Comparison of ENCODE assay signal across 8 mouse cellular contexts in genomic region chr12:26067866-26068684, GRCm38 (mm10).
DNase-seq lines count a peak whose midpoint lies in the region; ATAC-seq and TF ChIP-seq lines count a peak whose summit lies in the region.

No protein-coding gene starts in this region.

- 8% methylated on average over 24 of the region's 24 CpGs for WGBS in forebrain, embryonic 11.5 days
- WGBS in hindbrain, embryonic 12.5 days: 8% methylated on average over 24 of the region's 24 CpGs
- WGBS in limb, embryonic 15.5 days: 9% methylated on average over 24 of the region's 24 CpGs
- 7% methylated on average over 24 of the region's 24 CpGs for WGBS in midbrain, embryonic 14.5 days
- WGBS in stomach, postnatal 0 days: 15% methylated on average over 24 of the region's 24 CpGs

- peak overlapping the region; percentile 34 for H3K4me2 ChIP-seq in forebrain, embryonic 11.5 days (ENCODE audit: low read depth, low read length, severe bottlenecking)
- H3K4me2 ChIP-seq in hindbrain, embryonic 12.5 days (replicated peaks): peak overlapping the region; percentile 54
- peak overlapping the region; percentile 33 for H3K4me2 ChIP-seq in limb, embryonic 15.5 days
- peak overlapping the region; percentile 47 for H3K4me2 ChIP-seq in midbrain, embryonic 14.5 days (ENCODE audit: low read length)
- peak overlapping the region; percentile 41 for H3K4me2 ChIP-seq in stomach, postnatal 0 days (replicated peaks; ENCODE audit: low read depth)

- DNase-seq in right cerebral cortex, postnatal 14 days: peak; percentile 22
- no peak for DNase-seq in right cerebral cortex, adult 18-20 months
- peak; percentile 53 for DNase-seq in forebrain, embryonic 11.5 days (ENCODE audit: low spot score)
- DNase-seq in midbrain, embryonic 14.5 days: peak; percentile 50
- DNase-seq in stomach, postnatal 0 days (ENCODE audit: low spot score): peak; percentile 19

- TF ChIP-seq CTCF in stomach, postnatal 0 days (IDR thresholded peaks at IDR 0.05; ENCODE audit: low read depth): no peak

- H3K36me3 ChIP-seq in forebrain, embryonic 11.5 days (ENCODE audit: control insufficient read depth, insufficient read depth, low read length): no peaks in the 10 kb centered on the region
- H3K36me3 ChIP-seq in hindbrain, embryonic 12.5 days: no peaks in the 10 kb centered on the region
- no peaks in the 10 kb centered on the region for H3K36me3 ChIP-seq in limb, embryonic 15.5 days
- no peaks in the 10 kb centered on the region for H3K36me3 ChIP-seq in midbrain, embryonic 14.5 days (ENCODE audit: control insufficient read depth, insufficient read depth, low read length)
- no peaks in the 10 kb centered on the region for H3K36me3 ChIP-seq in stomach, postnatal 0 days (ENCODE audit: control insufficient read depth, insufficient read depth, low read length)

- no peaks in the 10 kb centered on the region for H3K9me3 ChIP-seq in forebrain, embryonic 11.5 days (ENCODE audit: control insufficient read depth, low read length)
- H3K9me3 ChIP-seq in hindbrain, embryonic 12.5 days (replicated peaks): no peaks in the 10 kb centered on the region
- H3K9me3 ChIP-seq in limb, embryonic 15.5 days: no peaks in the 10 kb centered on the region
- H3K9me3 ChIP-seq in midbrain, embryonic 14.5 days (ENCODE audit: control insufficient read depth, low read length): no peaks in the 10 kb centered on the region
- no peaks in the 10 kb centered on the region for H3K9me3 ChIP-seq in stomach, postnatal 0 days (ENCODE audit: control insufficient read depth, low read length)

- no peak for TF ChIP-seq EP300 in stomach, postnatal 0 days (optimal IDR thresholded peaks at IDR 0.05)

- peak overlapping the region; percentile 21; the same call in 1 of the 2 replicates for H3K9ac ChIP-seq in forebrain, embryonic 11.5 days (ENCODE audit: low read length)
- no peak overlapping the region for H3K9ac ChIP-seq in hindbrain, embryonic 12.5 days
- H3K9ac ChIP-seq in limb, embryonic 15.5 days: no peak overlapping the region
- H3K9ac ChIP-seq in midbrain, embryonic 14.5 days (replicated peaks; ENCODE audit: low read length): peak overlapping the region; percentile 24; the same call in 1 of the 2 replicates
- H3K9ac ChIP-seq in stomach, postnatal 0 days (ENCODE audit: low read length): peak overlapping the region; percentile 45; the same call in 1 of the 2 replicates

- H3K4me3 ChIP-seq in forebrain, embryonic 11.5 days (ENCODE audit: low read depth, low read length): peak overlapping the region; percentile 5; the same call in 1 of the 2 replicates
- H3K4me3 ChIP-seq in hindbrain, embryonic 12.5 days: peak overlapping the region; percentile 21
- H3K4me3 ChIP-seq in limb, embryonic 15.5 days: peak overlapping the region; percentile 9; the same call in 1 of the 2 replicates
- peak overlapping the region; percentile 11; the same call in 1 of the 2 replicates for H3K4me3 ChIP-seq in midbrain, embryonic 14.5 days (replicated peaks; ENCODE audit: low read depth, low read length)
- H3K4me3 ChIP-seq in stomach, postnatal 0 days (ENCODE audit: low read depth, low read length): no peak overlapping the region

- no peaks in the 10 kb centered on the region; the same call in 1 of the 2 replicates for H3K27me3 ChIP-seq in forebrain, embryonic 11.5 days (ENCODE audit: control insufficient read depth, insufficient read depth, low read length)
- peaks cover 4% of the 10 kb centered on the region for H3K27me3 ChIP-seq in hindbrain, embryonic 12.5 days
- peaks cover 25% of the 10 kb centered on the region for H3K27me3 ChIP-seq in limb, embryonic 15.5 days
- H3K27me3 ChIP-seq in midbrain, embryonic 14.5 days (ENCODE audit: control insufficient read depth, insufficient read depth, low read length): no peaks in the 10 kb centered on the region
- H3K27me3 ChIP-seq in stomach, postnatal 0 days (ENCODE audit: control insufficient read depth, insufficient read depth, low read length): no peaks in the 10 kb centered on the region

- ATAC-seq in forebrain, embryonic 11.5 days (replicated peaks; ENCODE audit: low FRiP score): no peak
- peak; percentile 48; the same call in 1 of the 2 replicates for ATAC-seq in hindbrain, embryonic 12.5 days (ENCODE audit: low FRiP score)
- ATAC-seq in limb, embryonic 15.5 days (ENCODE audit: insufficient number of reproducible peaks, low FRiP score, low TSS enrichment, low read depth): 0 out of 2 replicates have a peak, but pooled peaks have one; percentile 10
- no peak; the same call in 1 of the 2 replicates for ATAC-seq in midbrain, embryonic 14.5 days (ENCODE audit: low FRiP score, low TSS enrichment)
- no peak for ATAC-seq in stomach, postnatal 0 days (ENCODE audit: low FRiP score, low TSS enrichment)
- ATAC-seq in erythroid progenitor cell, adult 5-6 weeks (replicated peaks; ENCODE audit: low FRiP score, poor library complexity, severe bottlenecking): no peak

- H3K4me1 ChIP-seq in forebrain, embryonic 11.5 days (replicated peaks; ENCODE audit: control insufficient read depth, insufficient read depth, low read length): peaks cover 7% of the 10 kb centered on the region; the same call in 1 of the 2 replicates
- peaks cover 9% of the 10 kb centered on the region for H3K4me1 ChIP-seq in hindbrain, embryonic 12.5 days
- H3K4me1 ChIP-seq in limb, embryonic 15.5 days: peaks cover 13% of the 10 kb centered on the region
- peaks cover 10% of the 10 kb centered on the region for H3K4me1 ChIP-seq in midbrain, embryonic 14.5 days (ENCODE audit: control insufficient read depth, insufficient read depth, low read length)
- no peaks in the 10 kb centered on the region for H3K4me1 ChIP-seq in stomach, postnatal 0 days (replicated peaks; ENCODE audit: control insufficient read depth, insufficient read depth)

- no peak overlapping the region for H3K27ac ChIP-seq in forebrain, embryonic 11.5 days (ENCODE audit: low read depth, low read length)
- no peak overlapping the region for H3K27ac ChIP-seq in hindbrain, embryonic 12.5 days
- H3K27ac ChIP-seq in limb, embryonic 15.5 days: no peak overlapping the region
- no peak overlapping the region for H3K27ac ChIP-seq in midbrain, embryonic 14.5 days (replicated peaks; ENCODE audit: low read depth, low read length)
- H3K27ac ChIP-seq in stomach, postnatal 0 days (replicated peaks): no peak overlapping the region

Comparison
In these comparisons a context has a peak if more than half of its experiments do, and no peak if none do; other contexts are left out.
1. ATAC-seq: peak in hindbrain, embryonic 12.5 days (single experiment) and limb, embryonic 15.5 days (single experiment); none in forebrain, embryonic 11.5 days (single experiment), midbrain, embryonic 14.5 days (single experiment), stomach, postnatal 0 days (single experiment) and erythroid progenitor cell, adult 5-6 weeks (single experiment).
2. H3K9ac ChIP-seq: peak in forebrain, embryonic 11.5 days (single experiment), midbrain, embryonic 14.5 days (single experiment) and stomach, postnatal 0 days (single experiment); none in hindbrain, embryonic 12.5 days (single experiment) and limb, embryonic 15.5 days (single experiment).
3. Peak in every context shown above with its lines, with median percentiles within 50 percentile points of each other: H3K4me2 ChIP-seq.